Mouse (Mus musculus) adrenal gland, postnatal 10 days (tissue): ENCODE data around the gene Mrgpra2b. TPM values are rescaled to one million over a fixed set of nuclear protein-coding genes. Genes with fewer than 3 reads are reported as not detected.
"Not testable (repeated sequence)": the region's sequence is repeated elsewhere in the genome, so short reads cannot be mapped to it uniquely, and the experiment has no call there.

Experiments used
- DNase-seq: peaks from one replicate; pipeline ENCODE4 v3.0.0; 2021; ENCODE audit warnings: mixed read lengths
- long read RNA-seq, 2 experiments: library from polyadenylated mRNA; stranded (forward); transcript quantifications; one replicate each; pipeline ENCODE4 v2.0.0; 2021
- total RNA-seq, 2 experiments: library from RNA; stranded (reverse); gene quantifications; 2 replicates each; pipeline ENCODE4 v1.2.3; 2021

Gene Mrgpra2b
- total RNA-seq, result under 1 TPM; 0.54 to 0.73 TPM
- long read RNA-seq, experiment 1, partial matches to known transcripts, result 1 of 1 reads
- long read RNA-seq, experiment 1, other reads (novel, unspliced or antisense), result 0 of 1 reads
- long read RNA-seq, experiment 2, partial matches to known transcripts, result 1 of 1 reads
- long read RNA-seq, experiment 2, other reads (novel, unspliced or antisense), result 0 of 1 reads

DNA sequence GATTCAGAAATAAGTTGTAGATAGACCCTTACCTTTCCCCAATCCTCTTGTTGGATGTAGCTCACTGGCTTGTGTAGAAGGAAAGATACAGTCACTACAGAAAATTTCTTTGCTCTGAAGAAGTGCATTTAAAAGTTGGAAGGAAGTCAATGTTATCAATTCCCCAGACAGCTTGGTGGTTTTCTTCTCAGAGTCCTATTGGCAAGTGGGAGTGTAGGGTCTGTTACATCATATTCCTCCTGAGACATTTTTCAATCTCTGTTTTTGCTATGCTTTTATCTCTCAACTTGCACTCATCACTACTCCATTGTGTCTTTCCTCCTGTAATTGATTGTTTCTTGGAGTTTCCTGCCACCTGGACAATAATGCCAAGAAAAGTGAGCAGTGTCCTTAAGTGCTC, at the start of gene Mrgpra2b:
Gene Mrgpra2b, minus strand, starts transcription at position 101 of the 400 bp plus-strand sequence.
- no peak for DNase-seq

DNA sequence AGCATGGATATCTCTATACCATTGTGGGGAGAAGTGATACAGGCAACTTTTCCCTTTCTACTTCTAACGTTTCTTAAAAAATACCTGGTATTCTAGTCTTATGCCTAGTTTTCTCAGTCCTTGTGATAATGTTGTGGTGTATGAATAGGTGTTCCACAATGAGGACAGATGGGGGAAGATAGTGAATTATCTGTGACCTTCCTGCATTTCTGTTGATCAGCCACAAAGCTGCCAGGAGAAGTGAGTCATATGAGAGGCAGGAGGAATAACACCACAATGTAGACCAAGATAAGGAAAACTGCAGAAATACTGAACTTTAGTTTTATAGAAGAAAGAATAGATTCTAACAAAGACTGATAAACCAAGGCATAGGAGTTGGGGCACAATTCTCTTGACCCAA, 12.3 kb downstream of the Mrgpra2b start:
- no peak for DNase-seq

DNA sequence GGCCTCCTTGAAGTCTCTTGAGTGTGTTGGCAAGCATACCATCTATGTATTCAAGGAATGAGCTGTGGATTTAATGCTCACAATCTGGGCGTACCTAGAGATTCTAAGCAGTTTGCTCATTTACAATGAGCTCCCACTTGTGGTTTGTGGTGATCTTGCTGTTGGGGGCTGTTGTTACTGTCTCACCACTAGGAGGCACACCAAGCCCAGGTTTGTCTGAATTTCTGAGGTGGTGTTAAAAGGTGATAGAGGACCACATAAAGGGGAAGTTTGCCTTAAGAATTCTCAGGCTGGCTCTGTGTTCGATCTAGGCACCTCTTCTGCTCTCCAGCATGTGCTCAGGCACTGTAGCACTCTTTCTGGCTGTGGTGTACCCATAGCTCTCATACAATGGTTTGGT, 13.6 kb downstream of the Mrgpra2b start:
- DNase-seq, result no peak

DNA sequence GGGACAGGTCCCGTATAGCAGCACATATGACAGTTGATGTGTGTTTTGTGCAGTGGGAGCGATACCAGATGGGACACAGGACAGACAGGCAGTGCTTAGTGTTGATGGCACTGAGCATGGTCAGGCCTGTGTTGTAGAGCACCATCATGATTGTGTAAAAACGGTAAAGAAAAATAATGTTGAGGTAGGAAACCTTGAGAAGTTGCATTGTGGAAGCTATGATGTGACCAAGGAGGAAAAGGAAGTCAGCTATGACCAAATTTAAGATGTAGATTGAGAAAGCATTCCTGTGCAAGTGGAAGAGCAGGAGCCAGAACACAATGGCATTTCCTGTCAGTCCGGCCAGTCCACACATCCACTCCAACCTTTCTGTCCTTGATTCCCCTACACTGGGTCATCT, 25.7 kb downstream of the Mrgpra2b start:
- no peak for DNase-seq

DNA sequence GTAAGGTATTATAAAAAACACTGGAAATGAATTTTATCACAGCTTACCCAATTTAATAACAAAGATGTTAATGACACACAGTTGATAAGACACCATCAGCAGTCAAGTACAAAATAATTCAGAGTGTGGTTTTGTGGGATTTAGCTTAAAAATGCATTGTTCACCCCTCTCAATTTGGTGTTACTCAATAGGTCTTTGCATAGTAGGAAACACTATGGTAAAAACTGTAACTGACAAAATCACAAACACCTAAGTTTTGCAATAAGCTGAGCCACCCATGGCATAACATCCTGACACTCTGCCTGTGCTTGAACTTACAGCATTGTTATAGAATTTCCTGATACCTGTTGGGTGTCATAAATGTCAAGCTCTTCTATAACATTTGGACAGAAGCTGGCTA, 37.4 kb downstream of the Mrgpra2b start:
- DNase-seq, result not testable (repeated sequence)

DNA sequence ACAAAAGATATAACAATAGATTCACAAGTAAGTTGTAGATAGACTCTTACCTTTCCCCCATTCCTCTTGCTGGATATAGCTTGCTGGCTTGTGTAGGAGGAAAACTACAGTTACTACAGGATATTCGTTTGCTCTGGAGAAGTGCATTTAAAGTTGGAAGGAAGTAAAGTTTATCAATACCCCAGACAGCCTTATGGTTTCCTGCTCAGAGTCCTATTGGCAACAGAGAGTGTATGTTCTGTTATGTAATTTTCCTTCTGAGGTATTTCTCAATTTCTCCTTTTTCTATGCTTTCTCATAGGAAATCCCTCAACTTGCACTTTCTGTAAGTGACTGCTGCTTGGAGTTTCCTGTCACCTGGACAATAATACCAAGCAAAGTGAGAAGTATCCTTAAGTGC, 39.2 kb downstream of the Mrgpra2b start:
- DNase-seq, result not testable (repeated sequence)

DNA sequence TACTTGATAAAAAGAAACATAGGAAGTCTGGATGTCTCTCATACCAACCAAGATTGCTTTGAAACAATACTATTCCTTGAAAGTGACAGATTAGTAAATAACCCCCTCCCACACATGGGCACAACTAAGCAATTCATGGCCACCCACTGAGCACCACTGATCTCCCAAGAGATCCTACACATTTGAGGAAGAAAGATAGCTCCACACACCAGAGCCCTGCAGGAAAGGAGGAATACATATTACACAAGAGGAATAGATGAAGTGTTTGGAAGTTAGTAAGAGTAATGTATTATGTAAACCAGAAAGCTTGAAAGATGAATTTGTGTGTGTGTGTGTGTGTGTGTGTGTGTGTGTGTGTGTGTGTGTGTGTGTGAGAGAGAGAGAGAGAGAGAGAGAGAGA, 45.5 kb downstream of the Mrgpra2b start:
- not testable (repeated sequence) for DNase-seq

DNA sequence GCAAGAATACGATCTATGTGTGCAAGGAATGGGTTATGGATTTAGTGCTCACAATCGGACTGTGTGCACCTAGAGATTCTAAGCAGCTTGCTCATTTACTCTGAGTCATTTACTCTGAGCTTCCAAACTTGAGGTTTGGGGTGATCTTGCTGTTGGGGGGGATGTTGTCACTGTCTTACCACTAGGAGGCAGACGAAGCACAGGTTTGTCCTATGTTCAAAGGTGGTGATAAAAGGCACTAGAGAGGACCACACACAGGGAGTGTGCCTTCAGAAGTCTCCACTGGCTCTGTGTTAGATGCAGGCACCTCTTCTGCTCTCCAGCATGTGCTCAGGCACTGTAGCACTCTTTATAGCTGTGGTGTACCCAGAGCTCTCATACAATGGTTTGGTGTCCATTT, 54.8 kb downstream of the Mrgpra2b start:
- DNase-seq, result not testable (repeated sequence)

DNA sequence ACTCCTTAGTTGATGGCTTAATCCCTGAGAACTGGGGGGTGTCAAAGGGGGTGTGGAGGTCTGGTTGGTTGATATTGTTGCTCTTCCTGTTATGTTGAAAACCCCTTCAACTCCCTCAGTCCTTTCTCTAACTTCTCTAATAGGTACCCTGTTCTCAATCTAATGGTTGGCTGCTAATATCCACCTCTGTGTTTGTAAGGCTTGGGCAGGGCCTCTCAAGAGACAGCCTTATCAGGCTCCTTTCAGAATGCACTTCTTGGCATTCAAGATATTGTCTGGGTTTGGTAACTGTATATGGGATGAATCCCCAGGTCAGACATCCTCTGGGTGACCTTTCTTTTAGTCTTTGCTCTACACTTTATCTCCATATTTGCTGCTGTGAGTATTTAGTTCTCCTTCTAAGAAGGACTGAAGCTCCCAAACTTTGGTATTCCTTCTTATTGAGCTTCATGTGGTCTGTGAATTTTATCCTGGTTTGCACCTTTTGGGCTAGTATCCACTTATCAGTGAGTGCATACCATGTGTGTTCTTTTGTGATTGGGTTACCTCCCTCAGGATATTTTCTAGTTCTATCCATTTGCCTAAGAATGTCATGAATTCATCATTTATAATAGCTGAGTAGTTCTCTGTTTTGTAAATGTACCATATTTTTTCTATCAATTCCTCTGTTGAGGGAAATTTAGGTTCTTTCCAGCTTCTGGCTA, 63.2 kb downstream of the Mrgpra2b start:
- DNase-seq, result not testable (repeated sequence)

DNA sequence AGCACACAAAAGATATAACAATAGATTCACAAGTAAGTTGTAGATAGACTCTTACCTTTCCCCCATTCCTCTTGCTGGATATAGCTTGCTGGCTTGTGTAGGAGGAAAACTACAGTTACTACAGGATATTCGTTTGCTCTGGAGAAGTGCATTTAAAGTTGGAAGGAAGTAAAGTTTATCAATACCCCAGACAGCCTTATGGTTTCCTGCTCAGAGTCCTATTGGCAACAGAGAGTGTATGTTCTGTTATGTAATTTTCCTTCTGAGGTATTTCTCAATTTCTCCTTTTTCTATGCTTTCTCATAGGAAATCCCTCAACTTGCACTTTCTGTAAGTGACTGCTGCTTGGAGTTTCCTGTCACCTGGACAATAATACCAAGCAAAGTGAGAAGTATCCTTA, 76.6 kb downstream of the Mrgpra2b start, which contains the start of gene Mrgpra2a:
Gene Mrgpra2a, minus strand, starts transcription at position 125 of the 400 bp plus-strand sequence.
- DNase-seq, result not testable (repeated sequence)

DNA sequence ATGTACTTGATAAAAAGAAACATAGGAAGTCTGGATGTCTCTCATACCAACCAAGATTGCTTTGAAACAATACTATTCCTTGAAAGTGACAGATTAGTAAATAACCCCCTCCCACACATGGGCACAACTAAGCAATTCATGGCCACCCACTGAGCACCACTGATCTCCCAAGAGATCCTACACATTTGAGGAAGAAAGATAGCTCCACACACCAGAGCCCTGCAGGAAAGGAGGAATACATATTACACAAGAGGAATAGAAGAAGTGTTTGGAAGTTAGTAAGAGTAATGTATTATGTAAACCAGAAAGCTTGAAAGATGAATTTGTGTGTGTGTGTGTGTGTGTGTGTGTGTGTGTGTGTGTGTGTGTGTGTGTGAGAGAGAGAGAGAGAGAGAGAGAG, 82.9 kb downstream of the Mrgpra2b start:
- not testable (repeated sequence) for DNase-seq

DNA sequence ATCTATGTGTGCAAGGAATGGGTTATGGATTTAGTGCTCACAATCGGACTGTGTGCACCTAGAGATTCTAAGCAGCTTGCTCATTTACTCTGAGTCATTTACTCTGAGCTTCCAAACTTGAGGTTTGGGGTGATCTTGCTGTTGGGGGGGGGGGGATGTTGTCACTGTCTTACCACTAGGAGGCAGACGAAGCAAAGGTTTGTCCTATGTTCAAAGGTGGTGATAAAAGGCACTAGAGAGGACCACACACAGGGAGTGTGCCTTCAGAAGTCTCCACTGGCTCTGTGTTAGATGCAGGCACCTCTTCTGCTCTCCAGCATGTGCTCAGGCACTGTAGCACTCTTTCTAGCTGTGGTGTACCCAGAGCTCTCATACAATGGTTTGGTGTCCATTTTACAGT, 92.2 kb downstream of the Mrgpra2b start:
- not testable (repeated sequence) for DNase-seq

DNA sequence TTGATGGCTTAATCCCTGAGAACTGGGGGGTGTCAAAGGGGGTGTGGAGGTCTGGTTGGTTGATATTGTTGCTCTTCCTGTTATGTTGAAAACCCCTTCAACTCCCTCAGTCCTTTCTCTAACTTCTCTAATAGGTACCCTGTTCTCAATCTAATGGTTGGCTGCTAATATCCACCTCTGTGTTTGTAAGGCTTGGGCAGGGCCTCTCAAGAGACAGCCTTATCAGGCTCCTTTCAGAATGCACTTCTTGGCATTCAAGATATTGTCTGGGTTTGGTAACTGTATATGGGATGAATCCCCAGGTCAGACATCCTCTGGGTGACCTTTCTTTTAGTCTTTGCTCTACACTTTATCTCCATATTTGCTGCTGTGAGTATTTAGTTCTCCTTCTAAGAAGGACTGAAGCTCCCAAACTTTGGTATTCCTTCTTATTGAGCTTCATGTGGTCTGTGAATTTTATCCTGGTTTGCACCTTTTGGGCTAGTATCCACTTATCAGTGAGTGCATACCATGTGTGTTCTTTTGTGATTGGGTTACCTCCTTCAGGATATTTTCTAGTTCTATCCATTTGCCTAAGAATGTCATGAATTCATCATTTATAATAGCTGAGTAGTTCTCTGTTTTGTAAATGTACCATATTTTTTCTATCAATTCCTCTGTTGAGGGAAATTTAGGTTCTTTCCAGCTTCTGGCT, 100.7 kb downstream of the Mrgpra2b start:
- DNase-seq, result not testable (repeated sequence)

Other genes with a start within 250 kb of the Mrgpra2b start
- gene Mrgpra1, start 174.6 kb downstream of the Mrgpra2b start, total RNA-seq, result not detected
- gene Mrgpra2a, start 76.7 kb downstream of the Mrgpra2b start, total RNA-seq, result not detected
- not detected for gene Mrgpra3, start 72.5 kb upstream of the Mrgpra2b start, total RNA-seq